Mouse (Mus musculus) gastrocnemius, postnatal 10 days (tissue): ENCODE data around the gene Skint8. TPM values are rescaled to one million over a fixed set of nuclear protein-coding genes. Genes with fewer than 3 reads are reported as not detected.
"Not testable (repeated sequence)": the region's sequence is repeated elsewhere in the genome, so short reads cannot be mapped to it uniquely, and the experiment has no call there.

Source experiments
- DNase-seq: peaks from one replicate; pipeline ENCODE4 v3.0.0; 2021; ENCODE audit warnings: mixed read lengths
- long read RNA-seq, 2 experiments: library from polyadenylated mRNA; stranded (forward); transcript quantifications; one replicate each; pipeline ENCODE4 v2.0.0; 2021
- total RNA-seq, 2 experiments: library from RNA; stranded (reverse); gene quantifications; 2 replicates each; pipeline ENCODE4 v1.2.3; 2021

Skint8 gene
- total RNA-seq = not detected
- long read RNA-seq, experiment 1 = 0 reads
- long read RNA-seq, experiment 2 = 0 reads

DNA sequence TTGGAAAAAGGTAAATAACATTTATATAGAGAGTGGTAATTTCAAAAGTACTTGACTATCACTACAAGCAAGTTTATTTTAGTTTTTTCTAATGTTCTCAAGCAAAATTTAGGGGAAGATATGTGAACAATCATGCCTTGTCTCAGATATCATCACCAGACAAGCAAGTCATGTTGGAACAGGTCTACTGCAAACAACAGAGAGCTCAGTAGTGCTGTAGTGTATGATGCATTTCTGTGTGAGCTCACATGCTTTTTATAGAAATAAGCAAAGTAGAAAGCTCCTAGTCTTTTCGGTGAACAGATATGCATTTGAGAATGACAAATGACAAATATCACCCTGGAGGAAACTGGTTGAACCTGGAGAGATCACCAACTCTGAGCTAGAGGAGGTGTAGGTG lies at the start of gene Skint8:
TSS of gene Skint8 (plus strand) at position 301 of the 400 bp plus-strand sequence.
- no peak for DNase-seq

DNA sequence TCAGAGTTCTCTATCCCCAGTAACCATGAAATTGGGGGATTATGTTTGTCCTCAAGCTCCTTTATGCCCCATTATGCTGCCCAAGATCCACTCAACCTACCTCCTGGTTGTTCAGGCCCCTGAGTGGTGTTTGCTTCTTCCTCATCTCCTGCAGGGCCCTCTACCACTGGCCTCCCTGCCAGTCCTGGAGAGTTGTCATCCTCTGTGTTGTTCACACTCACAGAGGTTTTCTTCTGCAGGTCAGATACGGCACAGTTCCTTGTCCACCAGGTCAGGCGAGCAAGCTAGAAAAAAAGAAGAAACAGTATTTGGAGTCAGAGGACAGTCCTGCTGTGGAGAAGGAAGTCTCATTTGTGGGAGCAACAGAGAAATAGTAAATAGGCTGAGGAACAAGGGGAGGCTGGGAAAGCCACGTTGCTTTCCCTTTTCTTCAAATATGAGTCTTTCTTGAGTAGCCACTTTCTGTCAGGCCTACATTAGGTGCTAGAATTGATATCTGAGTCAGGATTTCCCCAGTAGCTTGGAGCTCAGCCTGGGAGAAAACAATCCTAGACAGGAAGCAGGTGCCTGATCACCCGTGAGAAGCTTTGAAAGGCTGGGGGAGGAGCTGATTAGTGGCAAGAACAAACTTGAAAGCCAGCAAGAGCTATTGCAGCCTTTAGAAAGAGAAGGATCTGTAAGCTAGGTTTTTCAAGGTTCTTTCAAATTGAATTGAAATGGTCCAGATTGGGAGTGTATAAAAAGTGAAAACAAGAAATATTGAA lies 38.9 kb upstream of the Skint8 start:
- DNase-seq = no peak

DNA sequence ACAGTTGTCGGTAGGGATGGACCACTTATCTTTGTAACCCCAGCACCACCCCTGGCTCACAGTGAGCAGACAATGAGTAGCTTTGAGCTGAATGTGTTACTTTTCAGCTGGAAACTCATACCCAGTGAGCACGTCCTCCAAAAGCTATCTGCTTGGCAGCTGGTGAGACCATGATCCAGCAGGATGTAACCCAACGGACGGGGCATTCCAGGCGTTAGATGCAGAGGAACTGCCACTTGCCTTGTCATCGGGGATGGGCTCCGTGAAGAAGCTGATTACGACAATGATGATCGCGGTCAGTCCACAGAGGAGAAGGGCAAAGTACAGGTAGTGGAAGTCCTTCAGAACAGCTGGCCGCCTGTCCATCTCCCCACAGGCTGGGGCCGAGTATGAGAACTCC lies 35.6 kb upstream of the Skint8 start:
- no peak for DNase-seq

DNA sequence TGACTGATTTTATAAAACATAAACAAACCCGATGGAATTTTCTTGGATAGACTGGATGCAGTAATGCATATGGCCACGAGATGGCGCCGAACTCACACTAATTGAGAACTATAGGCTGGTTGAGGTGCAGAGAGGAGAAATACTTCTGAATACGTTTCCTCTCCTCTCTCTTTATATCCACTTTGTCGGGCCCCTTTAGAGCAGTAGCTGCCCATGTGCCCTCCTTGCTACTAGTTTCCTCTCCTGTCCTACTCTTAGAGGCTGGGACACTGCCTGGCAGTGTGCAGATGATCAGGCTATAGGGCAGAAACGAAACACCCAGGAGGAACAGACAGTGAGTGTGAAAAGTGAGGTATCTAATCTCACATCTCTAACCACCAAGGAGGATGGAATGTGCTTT lies 33.2 kb upstream of the Skint8 start:
- peak; percentile 60 for DNase-seq

DNA sequence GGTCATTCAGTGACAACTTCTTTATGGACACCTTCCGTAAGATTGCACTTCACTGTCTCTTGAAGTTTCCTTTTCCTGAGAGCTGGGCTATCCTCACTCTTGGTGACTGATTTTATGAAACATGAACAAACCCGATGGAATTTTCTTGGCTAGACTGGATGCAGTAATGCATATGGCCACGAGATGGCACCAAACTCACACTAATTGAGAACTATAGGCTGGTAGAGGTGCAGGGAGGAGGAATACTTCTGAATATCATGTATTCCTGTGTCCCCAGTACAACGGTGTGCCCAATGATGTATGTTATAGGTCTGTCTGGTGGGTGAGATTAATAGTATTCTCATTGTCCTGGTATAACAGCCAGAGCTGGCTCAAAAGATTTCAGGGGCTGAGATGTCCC lies 32.6 kb upstream of the Skint8 start:
- peak; percentile 61 for DNase-seq

DNA sequence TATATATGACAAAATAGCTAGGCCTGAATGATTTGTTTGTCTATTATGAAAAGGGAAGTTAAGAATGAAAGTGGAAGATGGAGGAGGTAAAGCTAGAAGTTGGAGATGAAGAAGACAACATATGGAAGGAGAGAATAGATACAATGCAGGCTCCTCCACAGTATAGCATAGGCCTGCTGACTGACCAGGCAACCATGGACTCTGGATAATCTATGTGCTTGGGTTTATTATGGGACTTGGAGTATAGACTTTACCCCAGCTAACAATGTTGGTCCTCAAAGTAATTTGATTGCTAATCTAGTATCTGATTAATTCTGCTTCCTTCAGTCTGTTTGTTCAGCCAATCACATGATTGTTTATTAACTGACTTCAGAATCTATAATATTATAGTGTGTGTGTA lies 27.1 kb upstream of the Skint8 start:
- no peak for DNase-seq

DNA sequence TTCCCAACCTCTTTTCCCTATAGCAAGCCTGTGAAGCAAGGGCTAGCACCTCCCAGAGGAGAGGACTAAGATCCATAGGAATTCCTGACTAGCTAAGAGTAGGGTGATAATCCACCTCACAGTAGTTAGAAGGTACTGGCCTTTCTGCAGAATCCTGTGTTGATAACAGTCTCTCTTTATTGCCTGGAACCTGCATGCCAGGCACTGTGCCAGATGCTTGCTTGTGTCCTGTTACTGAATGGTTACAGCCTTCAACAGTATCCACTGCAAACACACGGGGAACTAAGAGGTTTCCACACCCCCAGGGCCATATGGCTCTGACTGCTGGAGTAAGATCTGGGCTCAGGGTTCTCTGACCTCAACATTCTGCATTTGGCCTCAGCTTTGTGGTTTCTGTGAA lies 21.4 kb upstream of the Skint8 start:
- no peak for DNase-seq

DNA sequence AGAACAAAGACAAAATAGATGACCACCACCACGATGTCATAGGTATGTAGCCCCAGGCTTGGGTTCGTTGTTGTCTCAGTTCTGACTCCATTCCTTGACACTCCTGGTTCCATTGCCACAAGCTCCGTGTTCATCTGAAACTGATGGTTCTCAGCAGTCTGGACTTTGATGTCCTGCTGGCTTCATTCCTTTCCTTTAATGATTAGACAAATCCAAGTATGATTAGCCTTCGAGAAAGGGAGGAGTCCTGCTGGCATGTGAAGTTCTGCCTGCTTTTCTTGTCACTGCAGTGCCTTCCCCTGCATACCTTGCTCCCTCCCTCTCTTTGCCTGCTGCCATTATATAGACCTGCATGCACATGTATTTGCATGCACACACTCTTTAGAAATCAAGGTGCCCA lies 20.6 kb upstream of the Skint8 start:
- no peak for DNase-seq

DNA sequence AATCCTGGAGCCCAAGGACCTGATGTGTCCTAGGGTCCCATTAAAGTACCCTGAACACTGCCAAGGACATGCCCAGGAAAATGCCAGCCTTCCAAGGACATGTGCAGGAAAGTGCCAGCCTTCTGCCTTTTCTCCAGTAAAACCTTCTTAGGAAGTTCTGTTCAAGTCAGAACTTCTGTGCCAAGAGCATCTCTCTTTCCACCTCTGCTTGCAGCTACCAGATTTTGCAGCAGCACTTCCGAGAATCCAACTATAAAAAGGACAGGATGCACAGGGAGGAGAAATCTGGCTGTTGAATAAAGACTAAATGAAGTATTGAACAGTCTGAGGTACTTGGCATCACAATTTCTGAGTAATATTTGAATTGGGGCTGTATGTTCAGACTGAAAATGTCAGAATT lies 18.7 kb upstream of the Skint8 start:
- DNase-seq = not testable (repeated sequence)

DNA sequence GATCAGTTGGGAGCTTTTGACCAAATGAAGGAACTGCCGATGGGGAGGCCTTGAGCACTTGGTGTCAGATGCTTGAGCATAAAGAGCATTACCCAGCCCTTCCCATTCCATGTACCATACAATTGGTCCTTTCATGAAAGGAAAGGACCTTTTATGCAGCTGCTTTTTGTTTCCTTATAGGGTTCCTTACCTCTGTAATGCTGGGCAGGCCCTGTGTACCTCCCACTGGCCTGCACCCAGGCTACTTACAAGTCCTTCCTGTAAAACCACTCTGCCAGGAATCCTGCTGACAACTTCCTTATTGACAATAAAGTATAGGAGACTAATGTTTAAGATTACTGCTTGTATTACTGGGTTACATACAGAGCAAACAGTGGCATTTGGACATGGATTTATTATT lies 17.7 kb upstream of the Skint8 start:
- no peak for DNase-seq

DNA sequence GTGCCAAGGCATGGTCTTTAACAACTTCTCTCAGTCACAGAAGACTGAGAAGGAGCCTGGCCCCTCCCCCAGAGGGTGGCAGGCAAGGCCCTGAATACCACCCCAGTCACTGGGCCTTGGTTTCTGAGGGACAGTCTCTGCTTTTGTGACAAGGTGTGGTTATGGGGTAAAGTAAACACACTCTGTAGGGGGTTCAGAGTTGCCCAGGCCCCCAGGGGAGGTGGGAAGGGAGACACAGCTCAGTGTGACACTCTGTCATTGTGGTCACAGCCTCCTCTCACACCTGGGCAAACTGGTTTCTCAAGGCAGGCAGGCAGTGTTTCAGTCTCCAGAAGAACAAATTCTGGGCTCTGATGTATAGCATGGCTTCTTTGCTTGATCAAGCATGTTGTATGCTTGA lies 16.4 kb upstream of the Skint8 start, which contains the start of gene Slc5a9:
TSS of gene Slc5a9 (minus strand) at position 144 of the 400 bp plus-strand sequence.
- no peak for DNase-seq

DNA sequence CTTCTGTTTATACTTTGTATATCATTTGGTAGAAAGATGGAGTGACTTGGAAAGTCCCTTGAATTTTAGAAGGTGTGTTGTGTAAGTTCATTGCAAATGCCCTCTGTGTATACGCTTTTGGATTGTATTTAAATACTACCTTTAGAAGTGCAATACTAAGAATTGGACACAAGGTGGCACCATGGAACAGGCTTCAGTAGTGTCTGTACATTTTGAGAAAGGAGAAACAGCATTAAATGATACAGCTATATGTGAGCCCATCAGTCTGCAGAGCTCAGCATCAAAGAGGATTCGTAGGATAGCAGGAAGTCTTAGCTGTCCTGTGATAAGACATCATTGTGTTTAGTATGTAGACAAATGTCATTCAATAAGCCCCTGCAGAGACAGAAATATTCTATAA lies 11.3 kb upstream of the Skint8 start:
- DNase-seq = no peak

DNA sequence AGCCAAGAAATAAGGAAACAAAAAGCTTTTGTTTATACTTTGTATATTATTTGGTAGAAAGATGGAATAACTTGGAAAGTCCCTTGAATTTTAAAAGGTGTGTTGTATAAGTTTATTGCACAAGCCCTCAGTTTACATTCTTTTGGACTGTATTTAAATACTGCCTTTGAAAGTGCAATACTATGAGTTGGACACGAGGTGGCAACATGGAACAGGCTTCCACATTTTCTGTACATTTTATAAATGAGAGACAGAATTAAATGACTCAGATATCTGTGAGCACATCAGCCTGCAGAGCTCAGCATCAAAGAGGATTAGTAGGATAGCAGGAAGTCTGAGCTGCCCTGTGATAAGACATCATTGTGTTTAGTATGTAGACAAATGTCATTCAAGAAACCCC lies 42.1 kb downstream of the Skint8 start:
- DNase-seq = no peak

DNA sequence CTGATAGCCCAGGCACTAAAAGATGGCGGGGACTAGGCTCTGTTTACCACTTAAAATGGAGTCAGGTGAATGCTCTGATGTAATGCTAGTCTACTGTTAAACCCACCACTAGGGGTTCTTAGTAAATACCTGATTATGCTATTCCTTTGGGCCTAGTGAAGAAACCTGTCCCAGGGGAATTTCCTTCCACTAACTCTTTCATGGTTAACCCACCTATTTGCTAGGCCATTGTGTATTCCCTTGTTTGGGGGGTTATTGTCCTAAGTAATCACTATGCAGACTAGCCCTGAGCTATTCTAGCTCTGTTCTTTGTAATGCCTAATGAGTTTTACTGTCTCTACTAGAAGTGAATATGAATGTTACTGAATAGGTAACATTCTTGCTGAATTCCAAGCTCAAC lies 44.0 kb downstream of the Skint8 start:
- DNase-seq = not testable (repeated sequence)

DNA sequence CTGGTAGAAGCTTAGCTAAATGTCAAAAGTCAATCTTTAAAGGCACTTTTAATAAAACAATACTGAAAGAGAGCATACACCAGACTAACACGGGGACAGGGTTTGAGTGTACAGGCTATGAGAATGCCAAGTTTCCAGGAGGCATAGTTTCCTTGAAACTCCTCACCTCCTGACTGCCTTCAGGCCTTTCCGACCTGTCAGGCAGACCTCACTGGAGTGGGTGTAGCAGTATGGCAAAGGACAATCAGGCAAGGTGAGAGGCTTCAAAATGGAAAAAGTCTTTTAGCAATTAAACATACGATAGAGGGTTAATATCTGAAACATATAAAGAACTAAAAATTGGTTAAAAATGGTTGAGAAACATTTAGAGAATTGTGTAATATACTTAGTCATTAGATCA lies 44.5 kb downstream of the Skint8 start:
- DNase-seq = no peak

DNA sequence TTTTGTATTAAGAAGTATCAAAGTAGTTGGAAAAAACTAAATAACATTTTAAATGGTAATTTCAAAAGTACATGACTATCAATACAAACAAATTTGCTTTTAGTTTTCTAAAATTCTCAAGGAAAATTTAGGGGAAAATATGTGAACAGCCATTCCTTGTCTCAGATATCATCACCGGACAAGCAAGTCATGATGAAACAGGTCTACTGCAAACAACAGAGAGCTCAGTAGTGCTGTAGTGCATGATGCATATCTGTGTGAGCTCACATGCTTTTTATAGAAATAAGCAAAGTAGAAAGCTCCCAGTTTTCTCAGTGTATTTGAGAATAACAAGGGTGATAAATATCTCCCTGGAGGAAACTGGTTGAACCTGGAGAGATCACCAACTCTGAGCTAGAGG lies 53.4 kb downstream of the Skint8 start, which contains the start of gene Skint7:
TSS of gene Skint7 (plus strand) at position 301 of the 400 bp plus-strand sequence.
- DNase-seq = no peak

Other genes with a start within 250 kb of the Skint8 start
- 10 to 100 TPM; 10.6 to 15.8 TPM for gene Spata6, start 199.4 kb upstream of the Skint8 start, total RNA-seq
- under 1 TPM; 0.11 to 0.12 TPM for gene Slc5a9, start 16.5 kb upstream of the Skint8 start, total RNA-seq
- not detected for gene Skint7, start 53.5 kb downstream of the Skint8 start, total RNA-seq
- gene Skint1, start 86.9 kb downstream of the Skint8 start, total RNA-seq = not detected
- gene Skint4, start 152.6 kb downstream of the Skint8 start, total RNA-seq = not detected